Mouse (Mus musculus) forebrain, postnatal 0 days (tissue): ENCODE measurements around the gene Myl7. TPM values are rescaled to one million over a fixed set of nuclear protein-coding genes. Genes with fewer than 3 reads are reported as not detected.

Experiments
- ATAC-seq: fragments of 200-750 bp; cut with Nextera tagmentation; 2 replicates; pipeline ENCODE4 v1.8.0; 2017; ENCODE audit warnings: mild to moderate bottlenecking, moderate library complexity
- DNase-seq: peaks from one replicate; pipeline ENCODE4 v3.0.0-alpha.2; 2015
- H3K27ac ChIP-seq: fragments of 300-500 bp; sonication (generic); 2 replicates; pipeline ENCODE4 v1.5.1; 2014; ENCODE audit warnings: low read depth, mild to moderate bottlenecking, antibody characterized with exemption, low read length, moderate library complexity, mixed read lengths
- H3K27me3 ChIP-seq: fragments of 300-500 bp; sonication (generic); 2 replicates; pipeline ENCODE4 v1.6.1; 2014; ENCODE audit warnings: mild to moderate bottlenecking, low read length, mixed read lengths; ENCODE audit not compliant: insufficient read depth
- H3K36me3 ChIP-seq: fragments of 300-500 bp; sonication (generic); 2 replicates; pipeline ENCODE4 v1.6.1; 2014; ENCODE audit warnings: mild to moderate bottlenecking, moderate library complexity; ENCODE audit not compliant: insufficient read depth
- H3K4me1 ChIP-seq: fragments of 300-500 bp; sonication (generic); 2 replicates; pipeline ENCODE4 v1.6.1; 2014; ENCODE audit warnings: antibody characterized with exemption; ENCODE audit not compliant: insufficient read depth
- H3K4me2 ChIP-seq: fragments of 300-500 bp; sonication (generic); 2 replicates; pipeline ENCODE4 v1.6.1; 2014; ENCODE audit warnings: low read depth, mild to moderate bottlenecking, moderate library complexity
- H3K4me3 ChIP-seq: fragments of 300-500 bp; sonication (generic); 2 replicates; pipeline ENCODE4 v1.5.1; 2014; ENCODE audit warnings: low read depth, low read length, mixed read lengths
- H3K9ac ChIP-seq: fragments of 300-500 bp; sonication (generic); 2 replicates; pipeline ENCODE4 v1.6.1; 2014; ENCODE audit warnings: mild to moderate bottlenecking
- H3K9me3 ChIP-seq: fragments of 300-500 bp; sonication (generic); 2 replicates; pipeline ENCODE4 v1.6.1; 2016; ENCODE audit warnings: low read length
- CTCF ChIP-seq: sonication (generic); IDR thresholded peaks from 2 replicates; pipeline ENCODE4 v1.5.1; 2016; ENCODE audit warnings: antibody characterized with exemption, control low read depth, low read depth
- WGBS: fragments of 180-500 bp; shearing (Covaris S2); extraction: QIAGEN DNeasy Blood & Tissue Kit; methylation state at CpG from one replicate; pipeline ENCODE4 v1.1.7; 2014; 5-methylcytosine and 5-hydroxymethylcytosine counted together
- polyA plus RNA-seq: library from polyadenylated mRNA; unstranded; fragments of >200 nt; fragmentation: Nextera tagmentation; extraction: Ambion mirVana; gene quantifications from 2 replicates; pipeline ENCODE4 v1.2.1, GENCODE M21; 2015
- total RNA-seq: library from RNA; depleted of rRNA; stranded (reverse); fragments of >200 nt; gene quantifications from 2 replicates; pipeline ENCODE4 v1.2.3, GENCODE M21; 2014

Myl7 gene
- total and polyA plus RNA-seq, 2 experiments from 2014 or later, result not detected

DNA sequence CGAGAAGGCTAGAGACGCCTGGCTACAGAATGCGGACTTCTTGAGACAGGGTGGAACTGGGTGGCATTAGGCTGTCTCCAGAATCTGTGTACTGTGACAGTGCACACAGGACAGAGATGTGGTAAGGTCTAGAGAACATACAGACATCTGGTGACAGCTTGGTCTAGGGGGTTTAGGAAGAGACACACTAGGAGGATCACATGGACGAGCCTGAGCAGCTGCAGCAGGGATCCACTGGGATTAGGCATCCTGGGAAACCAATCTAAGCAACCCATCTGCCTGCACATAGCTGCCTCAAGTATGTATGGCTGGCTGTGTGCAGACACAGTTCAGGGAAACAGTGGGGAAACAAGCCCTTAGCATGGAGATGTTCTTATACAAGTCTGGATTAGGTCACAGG, 15.4 kb upstream of the Myl7 start:
- no peak overlapping the region for H3K27ac ChIP-seq
- no peak overlapping the region for H3K4me2 ChIP-seq
- H3K4me3 ChIP-seq, result no peak overlapping the region
- DNase-seq, result no peak
- no peaks in the 10 kb centered on the region for H3K9me3 ChIP-seq
- H3K36me3 ChIP-seq, result no peaks in the 10 kb centered on the region
- H3K9ac ChIP-seq, result no peak overlapping the region
- 0 out of 2 replicates have a peak, but pooled peaks have one; percentile 16 for ATAC-seq
- no peaks in the 10 kb centered on the region for H3K27me3 ChIP-seq
- no peak for TF ChIP-seq CTCF
- no peaks in the 10 kb centered on the region for H3K4me1 ChIP-seq
- WGBS, result 85% methylated on average over 4 of the region's 4 CpGs

DNA sequence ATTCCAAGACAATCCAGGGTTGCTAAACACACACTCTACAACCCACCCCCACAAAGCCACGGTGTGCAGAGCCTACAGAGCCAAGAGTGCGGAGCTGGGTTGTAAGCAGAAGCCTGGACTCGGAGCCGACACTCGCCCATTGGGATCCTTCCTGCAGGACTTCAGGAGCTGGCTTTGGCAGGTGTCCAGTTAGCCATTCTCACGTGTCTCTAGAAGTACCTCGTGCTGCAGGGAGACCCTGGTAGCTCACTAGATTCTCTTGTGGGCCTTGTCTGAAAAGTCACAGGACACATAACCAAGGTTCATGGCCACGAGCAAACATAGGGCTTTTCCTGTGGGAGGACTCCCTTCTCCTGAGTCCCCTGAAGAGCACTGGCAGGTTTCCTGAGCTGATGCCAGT, 14.7 kb upstream of the Myl7 start:
- 60% methylated on average over 8 of the region's 8 CpGs for WGBS
- DNase-seq (no peak), ATAC-seq (no peak)
- Histone ChIP-seq H3K4me1 (no peaks in the 10 kb centered on the region), H3K27me3 (no peaks in the 10 kb centered on the region), H3K4me3 (no peak overlapping the region), H3K9ac (no peak overlapping the region), H3K36me3 (no peaks in the 10 kb centered on the region), H3K9me3 (no peaks in the 10 kb centered on the region), H3K4me2 (no peak overlapping the region), H3K27ac (no peak overlapping the region)
- TF ChIP-seq CTCF, result no peak

GRCm38 (mm10) chr11:5912635-5913034, 14.1 kb upstream of the Myl7 start:
- peak; percentile 61 for TF ChIP-seq CTCF
- no peaks in the 10 kb centered on the region for H3K9me3 ChIP-seq
- no peaks in the 10 kb centered on the region for H3K4me1 ChIP-seq
- 34% methylated on average over 5 of the region's 5 CpGs for WGBS
- H3K4me3 ChIP-seq, result no peak overlapping the region
- no peak overlapping the region for H3K9ac ChIP-seq
- no peak for DNase-seq
- no peaks in the 10 kb centered on the region for H3K27me3 ChIP-seq
- no peak overlapping the region for H3K4me2 ChIP-seq
- no peak for ATAC-seq
- H3K27ac ChIP-seq, result no peak overlapping the region
- no peaks in the 10 kb centered on the region for H3K36me3 ChIP-seq

DNA sequence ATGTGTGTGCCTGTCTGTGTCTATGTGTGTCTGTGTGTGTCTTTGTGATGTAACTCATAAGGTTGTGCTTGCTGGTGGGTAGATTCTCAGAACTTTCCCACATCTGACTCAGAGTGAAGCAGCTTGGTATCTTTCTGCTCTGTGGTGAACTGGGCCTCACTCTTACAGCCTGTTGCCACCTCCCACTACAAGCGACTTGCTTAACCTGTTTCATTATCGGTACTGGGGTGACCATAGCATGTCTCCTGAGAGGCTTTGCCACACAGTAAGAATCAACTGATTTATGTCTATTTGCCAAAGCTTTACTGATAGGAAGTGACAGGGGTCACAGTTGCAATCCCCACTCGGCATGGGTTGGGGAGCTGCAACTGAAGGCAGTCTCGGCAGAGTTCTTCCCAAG, 10.1 kb upstream of the Myl7 start:
- Histone ChIP-seq H3K4me2 (no peak overlapping the region), H3K36me3 (no peaks in the 10 kb centered on the region), H3K27ac (no peak overlapping the region), H3K9ac (no peak overlapping the region), H3K4me1 (no peaks in the 10 kb centered on the region), H3K9me3 (no peaks in the 10 kb centered on the region), H3K27me3 (no peaks in the 10 kb centered on the region), H3K4me3 (no peak overlapping the region)
- TF ChIP-seq CTCF, result no peak
- DNase-seq (no peak), ATAC-seq (no peak)
- WGBS, result 93% methylated on average over 4 of the region's 4 CpGs

GRCm38 (mm10) chr11:5907096-5907495, 8.5 kb upstream of the Myl7 start:
- H3K27me3 ChIP-seq, result no peaks in the 10 kb centered on the region
- TF ChIP-seq CTCF, result no peak
- WGBS, result 48% methylated on average over 5 of the region's 5 CpGs
- no peaks in the 10 kb centered on the region for H3K9me3 ChIP-seq
- peaks cover 7% of the 10 kb centered on the region for H3K4me1 ChIP-seq
- ATAC-seq (no peak), DNase-seq (no peak)
- no peak overlapping the region for H3K4me2 ChIP-seq
- H3K36me3 ChIP-seq, result no peaks in the 10 kb centered on the region
- no peak overlapping the region for H3K4me3 ChIP-seq
- H3K27ac ChIP-seq, result no peak overlapping the region
- H3K9ac ChIP-seq, result no peak overlapping the region

- H3K9me3 ChIP-seq, result no peaks in the 10 kb centered on the region
- no peak overlapping the region for H3K27ac ChIP-seq
- 72% methylated on average over 10 of the region's 10 CpGs for whole genome bisulfite sequencing
- no peaks in the 10 kb centered on the region for H3K36me3 ChIP-seq
- no peak overlapping the region for H3K9ac ChIP-seq
- ATAC-seq (peak; percentile 8; the same call in 1 of the 2 replicates), DNase-seq (no peak)
- no peak overlapping the region for H3K4me2 ChIP-seq
- peaks cover 15% of the 10 kb centered on the region for H3K4me1 ChIP-seq
- no peak for TF ChIP-seq CTCF
- no peak overlapping the region for H3K4me3 ChIP-seq
- H3K27me3 ChIP-seq, result no peaks in the 10 kb centered on the region
These were observed 7.4 kb upstream of the Myl7 start for GRCm38 (mm10) chr11:5905778-5906518.

GRCm38 (mm10) chr11:5904871-5905270, 6.3 kb upstream of the Myl7 start:
- WGBS, result 93% methylated on average over 6 of the region's 6 CpGs

More at GRCm38 (mm10) chr11:5904871-5905270, 6.3 kb upstream of the Myl7 start:
- DNase-seq (no peak), ATAC-seq (no peak)
- Histone ChIP-seq H3K4me3 (no peak overlapping the region), H3K4me2 (no peak overlapping the region), H3K36me3 (no peaks in the 10 kb centered on the region), H3K27ac (no peak overlapping the region), H3K9ac (no peak overlapping the region), H3K9me3 (no peaks in the 10 kb centered on the region), H3K4me1 (peaks cover 15% of the 10 kb centered on the region), H3K27me3 (no peaks in the 10 kb centered on the region)
- TF ChIP-seq CTCF, result no peak
